Mouse (Mus musculus) cerebellum, adult 2 months (tissue): ENCODE results near the gene Erc1. TPM values are rescaled to one million over a fixed set of nuclear protein-coding genes. Genes with fewer than 3 reads are reported as not detected.

Source experiments
- DNase-seq, 2 experiments: peaks; one replicate each; pipeline ENCODE4 v3.0.0; 2021
- H3K27ac ChIP-seq: fragments of 200-500 bp; 2 replicates; pipeline ENCODE4 v1.5.1; 2012; ENCODE audit warnings: low read length, control low read depth, inconsistent platforms; ENCODE audit not compliant: insufficient read depth
- H3K27me3 ChIP-seq: fragments of 200-500 bp; 2 replicates; pipeline ENCODE4 v1.6.1; 2012; ENCODE audit warnings: inconsistent platforms, mild to moderate bottlenecking, low read length, moderate library complexity; ENCODE audit not compliant: control insufficient read depth, insufficient read depth
- H3K4me1 ChIP-seq: fragments of 200-500 bp; 2 replicates; pipeline ENCODE4 v1.6.1; 2011; ENCODE audit warnings: low read length; ENCODE audit not compliant: control insufficient read depth, insufficient read depth
- H3K4me3 ChIP-seq: fragments of 200-500 bp; replicated peaks from 2 replicates; pipeline ENCODE3; 2011; ENCODE audit warnings: mild to moderate bottlenecking, low read depth, low read length, control low read depth; ENCODE audit not compliant: insufficient read depth
- CTCF ChIP-seq: fragments of 200-500 bp; IDR thresholded peaks from 2 replicates; pipeline ENCODE4 v1.5.1; 2011; ENCODE audit warnings: low read depth, mild to moderate bottlenecking, control low read depth, low read length, moderate library complexity, borderline replicate concordance; ENCODE audit not compliant: insufficient read depth
- POLR2A ChIP-seq: fragments of 200-500 bp; IDR thresholded peaks from 2 replicates; pipeline ENCODE4 v1.6.1; 2011; ENCODE audit warnings: low read length, control low read depth, borderline replicate concordance; ENCODE audit not compliant: insufficient read depth
- WGBS: fragments of 180-500 bp; shearing (Covaris S2); methylation state at CpG from one replicate; pipeline ENCODE4 v1.1.7; 2018; 5-methylcytosine and 5-hydroxymethylcytosine counted together
- polyA plus RNA-seq: library from polyadenylated mRNA; depleted of rRNA; stranded (reverse); fragments of >200 nt; gene quantifications from 2 replicates; pipeline ENCODE4 v1.2.3, GENCODE M21; 2012

The Erc1 gene
- polyA plus RNA-seq, 1 experiment: 44.3 TPM

- TF ChIP-seq POLR2A (no peak), CTCF (no peak)
- no peaks in the 10 kb centered on the region for H3K4me1 ChIP-seq
- WGBS: 94% methylated on average over 2 of the region's 2 CpGs
- DNase-seq: no peak
- no peaks in the 10 kb centered on the region for H3K27me3 ChIP-seq
- H3K27ac ChIP-seq: no peak overlapping the region
- H3K4me3 ChIP-seq: no peak overlapping the region
Measured at GRCm38 (mm10) chr6:119601379-119601778, 246.6 kb downstream of the Erc1 start.

- TF ChIP-seq CTCF (no peak), POLR2A (no peak)
- H3K4me3 ChIP-seq: no peak overlapping the region
- WGBS: 86% methylated on average over 4 of the region's 4 CpGs
Measured at GRCm38 (mm10) chr6:119595440-119595839, 252.5 kb downstream of the Erc1 start.

GRCm38 (mm10) chr6:119590872-119591271 lies 257.1 kb downstream of the Erc1 start:
- Histone ChIP-seq H3K4me1 (peaks cover 3% of the 10 kb centered on the region), H3K27me3 (no peaks in the 10 kb centered on the region), H3K4me3 (no peak overlapping the region), H3K27ac (no peak overlapping the region)
- WGBS: 71% methylated on average over 2 of the region's 2 CpGs
- no peak for TF ChIP-seq CTCF
- no peak for TF ChIP-seq POLR2A
- no peak for DNase-seq

More at GRCm38 (mm10) chr6:119595440-119595839, 252.5 kb downstream of the Erc1 start:
- H3K27me3 ChIP-seq: no peaks in the 10 kb centered on the region
- peaks cover 3% of the 10 kb centered on the region; the same call in 1 of the 2 replicates for H3K4me1 ChIP-seq
- H3K27ac ChIP-seq: no peak overlapping the region
- DNase-seq: no peak

- Histone ChIP-seq H3K27ac (no peak overlapping the region), H3K4me1 (peaks cover 7% of the 10 kb centered on the region), H3K4me3 (no peak overlapping the region), H3K27me3 (no peaks in the 10 kb centered on the region)
- 53% methylated on average over 2 of the region's 2 CpGs for WGBS
- no peak for DNase-seq
- TF ChIP-seq POLR2A (no peak), CTCF (no peak)
Measured at GRCm38 (mm10) chr6:119587897-119588296, 260.1 kb downstream of the Erc1 start.

- TF ChIP-seq CTCF (no peak), POLR2A (no peak)
- Histone ChIP-seq H3K27me3 (no peaks in the 10 kb centered on the region), H3K4me1 (peaks cover 7% of the 10 kb centered on the region), H3K27ac (no peak overlapping the region), H3K4me3 (no peak overlapping the region)
- DNase-seq: no peak
Measured at GRCm38 (mm10) chr6:119587454-119587853, 260.5 kb downstream of the Erc1 start.

- no peak overlapping the region for H3K4me3 ChIP-seq
- H3K27ac ChIP-seq: no peak overlapping the region
- 38% methylated on average over 5 of the region's 5 CpGs for WGBS
- H3K4me1 ChIP-seq: peaks cover 5% of the 10 kb centered on the region
- DNase-seq: no peak
- TF ChIP-seq CTCF: no peak
- TF ChIP-seq POLR2A: no peak
- H3K27me3 ChIP-seq: no peaks in the 10 kb centered on the region
Measured at GRCm38 (mm10) chr6:119585652-119586375, 262.2 kb downstream of the Erc1 start.

GRCm38 (mm10) chr6:119584061-119584460 lies 263.9 kb downstream of the Erc1 start:
- no peak for DNase-seq
- WGBS: 83% methylated on average over 1 of the region's 1 CpGs
- peaks cover 4% of the 10 kb centered on the region; the same call in 1 of the 2 replicates for H3K4me1 ChIP-seq

GRCm38 (mm10) chr6:119583165-119583564 lies 264.8 kb downstream of the Erc1 start:
- no peak overlapping the region for H3K4me3 ChIP-seq
- H3K27me3 ChIP-seq: no peaks in the 10 kb centered on the region
- DNase-seq: no peak
- no peak overlapping the region for H3K27ac ChIP-seq
- 96% methylated on average over 5 of the region's 5 CpGs for WGBS
- no peak for TF ChIP-seq POLR2A
- TF ChIP-seq CTCF: no peak
- peaks cover 4% of the 10 kb centered on the region; the same call in 1 of the 2 replicates for H3K4me1 ChIP-seq

More at GRCm38 (mm10) chr6:119584061-119584460, 263.9 kb downstream of the Erc1 start:
- TF ChIP-seq CTCF (no peak), POLR2A (no peak)
- H3K27me3 ChIP-seq: no peaks in the 10 kb centered on the region
- H3K4me3 ChIP-seq: no peak overlapping the region
- no peak overlapping the region for H3K27ac ChIP-seq
